Comparison of ENCODE assay signal across 8 mouse cellular contexts in genomic region chr17:66450526-66451070, GRCm38 (mm10). TPM values are rescaled to one million over a fixed set of nuclear protein-coding genes. Genes with fewer than 3 reads are reported as not detected.
DNase-seq lines count a peak whose midpoint lies in the region; ATAC-seq and TF ChIP-seq lines count a peak whose summit lies in the region.

No protein-coding gene starts in this region.

- H3K27ac ChIP-seq in heart, embryonic 16.5 days (ENCODE audit: low read length): no peak overlapping the region
- no peak overlapping the region for H3K27ac ChIP-seq in bone marrow macrophage, adult 2 months (ENCODE audit: insufficient read depth, low read depth, low read length)
- no peak overlapping the region for H3K27ac ChIP-seq in hindbrain, embryonic 11.5 days (ENCODE audit: low read depth, low read length)
- no peak overlapping the region for H3K27ac ChIP-seq in midbrain, embryonic 15.5 days

- no peaks in the 10 kb centered on the region for H3K9me3 ChIP-seq in heart, embryonic 16.5 days (replicated peaks; ENCODE audit: control insufficient read depth, low read length)
- H3K9me3 ChIP-seq in hindbrain, embryonic 11.5 days (ENCODE audit: control insufficient read depth, low read length): no peaks in the 10 kb centered on the region
- H3K9me3 ChIP-seq in midbrain, embryonic 15.5 days: no peaks in the 10 kb centered on the region

- H3K27me3 ChIP-seq in heart, embryonic 16.5 days (ENCODE audit: control insufficient read depth, insufficient read depth, low read length): peaks cover 38% of the 10 kb centered on the region
- H3K27me3 ChIP-seq in hindbrain, embryonic 11.5 days (ENCODE audit: control insufficient read depth, insufficient read depth, low read length): no peaks in the 10 kb centered on the region
- no peaks in the 10 kb centered on the region for H3K27me3 ChIP-seq in midbrain, embryonic 15.5 days (replicated peaks)

- peak overlapping the region; percentile 83 for H3K4me3 ChIP-seq in heart, embryonic 16.5 days (ENCODE audit: low read length)
- H3K4me3 ChIP-seq in bone marrow macrophage, adult 2 months (ENCODE audit: insufficient read depth, low read length): 0 out of 2 replicates have a peak overlapping the region, but pooled peaks have one; percentile 45
- peak overlapping the region; percentile 98 for H3K4me3 ChIP-seq in hindbrain, embryonic 11.5 days (ENCODE audit: low read depth, low read length)
- peak overlapping the region; percentile 87 for H3K4me3 ChIP-seq in midbrain, embryonic 15.5 days

- peaks cover 9% of the 10 kb centered on the region for H3K4me1 ChIP-seq in heart, embryonic 16.5 days (ENCODE audit: control insufficient read depth, insufficient read depth, low read length)
- no peaks in the 10 kb centered on the region for H3K4me1 ChIP-seq in bone marrow macrophage, adult 2 months (ENCODE audit: control insufficient read depth, insufficient read depth, low read length)
- H3K4me1 ChIP-seq in hindbrain, embryonic 11.5 days (replicated peaks; ENCODE audit: control insufficient read depth, insufficient read depth, low read length): peaks cover 15% of the 10 kb centered on the region
- H3K4me1 ChIP-seq in midbrain, embryonic 15.5 days: peaks cover 37% of the 10 kb centered on the region

- TF ChIP-seq POLR2A in bone marrow macrophage, adult 2 months (IDR thresholded peaks at IDR 0.05; ENCODE audit: borderline replicate concordance, low read depth, low read length): no peak

- 7% methylated on average over 18 of the region's 18 CpGs for WGBS in heart, embryonic 16.5 days
- 4% methylated on average over 18 of the region's 18 CpGs for WGBS in hindbrain, embryonic 11.5 days
- WGBS in midbrain, embryonic 15.5 days: 3% methylated on average over 18 of the region's 18 CpGs

- TF ChIP-seq CTCF in bone marrow macrophage, adult 2 months (IDR thresholded peaks at IDR 0.05; ENCODE audit: low read depth, low read length): no peak

- ATAC-seq in heart, embryonic 16.5 days (replicated peaks; ENCODE audit: extremely low read depth, insufficient read depth, low FRiP score): no peak
- no peak for ATAC-seq in hindbrain, embryonic 11.5 days (ENCODE audit: low FRiP score)
- ATAC-seq in midbrain, embryonic 15.5 days (replicated peaks): no peak
- ATAC-seq in erythroblast, adult 5-6 weeks (replicated peaks; ENCODE audit: low FRiP score, poor library complexity, severe bottlenecking): no peak

- peak overlapping the region; percentile 64; the same call in 1 of the 2 replicates for H3K9ac ChIP-seq in heart, embryonic 16.5 days (ENCODE audit: low read length)
- H3K9ac ChIP-seq in hindbrain, embryonic 11.5 days (ENCODE audit: low read depth, low read length): peak overlapping the region; percentile 98
- no peak overlapping the region for H3K9ac ChIP-seq in midbrain, embryonic 15.5 days

- no peaks in the 10 kb centered on the region for H3K36me3 ChIP-seq in heart, embryonic 16.5 days (ENCODE audit: control insufficient read depth, insufficient read depth)
- H3K36me3 ChIP-seq in hindbrain, embryonic 11.5 days (ENCODE audit: control insufficient read depth, insufficient read depth, low read length): no peaks in the 10 kb centered on the region
- no peaks in the 10 kb centered on the region for H3K36me3 ChIP-seq in midbrain, embryonic 15.5 days (replicated peaks)

- peak overlapping the region; percentile 100 for H3K4me2 ChIP-seq in heart, embryonic 16.5 days (ENCODE audit: low read depth, low read length)
- H3K4me2 ChIP-seq in hindbrain, embryonic 11.5 days (replicated peaks; ENCODE audit: low read depth, low read length): peak overlapping the region; percentile 91
- peak overlapping the region; percentile 89 for H3K4me2 ChIP-seq in midbrain, embryonic 15.5 days

- intact Hi-C loops in heart, postnatal 25 days (cut with DNase I): loop anchor here (2.0 kb wide), 1 partner anchor 40 kb away; no protein-coding TSS in a partner anchor

- DNase-seq in heart, postnatal 25 days (ENCODE audit: low spot score): no peak
- no peak for DNase-seq in hindbrain, embryonic 11.5 days (ENCODE audit: low spot score)
- DNase-seq in right cerebral cortex, postnatal 25 days: no peak
- DNase-seq in frontal cortex, postnatal 14 days (ENCODE audit: low spot score in 2 of 2): no peak

RNA-seq across cellular contexts. Expression of gene Mtcl1, which starts 1.0 kb away (rescaled TPM):
- polyA plus RNA-seq in heart, embryonic 16.5 days (2015; fragmentation: Nextera tagmentation; extraction: Ambion mirVana): 1.7 and 1.9 TPM in 2 replicates
- total RNA-seq in heart, postnatal 25 days (2021): 1 to 10 TPM; 4.2 to 6.0 TPM
- not detected in 2 replicates for polyA plus RNA-seq in bone marrow macrophage, adult 2 months (2012; ENCODE audit: insufficient read depth, insufficient read length, missing spikeins)
- 47.9 and 59.8 TPM in 2 replicates for polyA plus RNA-seq in hindbrain, embryonic 11.5 days (2014; fragmentation: Nextera tagmentation; extraction: Ambion mirVana)
- polyA plus RNA-seq in midbrain, embryonic 15.5 days (2015; fragmentation: Nextera tagmentation; extraction: Ambion mirVana): 35.5 and 39.0 TPM in 2 replicates
- not detected in 2 replicates for total RNA-seq in erythroblast, adult 5-6 weeks (2015; ENCODE audit: low replicate concordance)
- not detected in 2 replicates for total RNA-seq in erythroblast, adult 5-6 weeks (2017; ENCODE audit: low replicate concordance)

Comparison
In these comparisons a context has a peak if more than half of its experiments do, and no peak if none do; other contexts are left out.
1. H3K4me3 ChIP-seq: peak in every context shown above with its lines; median percentile 98 in hindbrain, embryonic 11.5 days; 87 in midbrain, embryonic 15.5 days; 83 in heart, embryonic 16.5 days; 45 in bone marrow macrophage, adult 2 months.
2. RNA of gene Mtcl1, which starts 1.0 kb away (polyA plus RNA-seq): 47.9 to 59.8 TPM in hindbrain, embryonic 11.5 days and 35.5 to 39.0 TPM in midbrain, embryonic 15.5 days; 1.7 to 1.9 TPM in heart, embryonic 16.5 days and not detected in bone marrow macrophage, adult 2 months; every median in the first group is over 10 times any median in the second.
3. Peak in every context shown above with its lines, with median percentiles within 50 percentile points of each other: H3K4me2 ChIP-seq.